Mouse (Mus musculus) E14TG2a.4 (cell line): ENCODE results near the gene Fibcd1.

ENCODE experiments used
- CTCF ChIP-seq: conservative IDR thresholded peaks from 2 replicates; pipeline ENCODE4 v1.5.1; 2014; ENCODE audit warnings: low read length
- POU5F1 ChIP-seq: IDR thresholded peaks from 2 replicates; pipeline ENCODE4 v1.6.1; 2014; ENCODE audit warnings: low read length, borderline replicate concordance

- TF ChIP-seq CTCF, result peak; percentile 31
- TF ChIP-seq POU5F1, result no peak
Measured at GRCm38 (mm10) chr2:31847908-31848307, 2.1 kb upstream of the Fibcd1 start.
